Mouse (Mus musculus): ENCODE measurements at regions not wholly inside any gene's neighbourhood (a gene's known extent, or its start where the extent isn't known, plus 50 kb on each side); places are given as distances from the start of the nearest gene placed in this dataset.

DNA sequence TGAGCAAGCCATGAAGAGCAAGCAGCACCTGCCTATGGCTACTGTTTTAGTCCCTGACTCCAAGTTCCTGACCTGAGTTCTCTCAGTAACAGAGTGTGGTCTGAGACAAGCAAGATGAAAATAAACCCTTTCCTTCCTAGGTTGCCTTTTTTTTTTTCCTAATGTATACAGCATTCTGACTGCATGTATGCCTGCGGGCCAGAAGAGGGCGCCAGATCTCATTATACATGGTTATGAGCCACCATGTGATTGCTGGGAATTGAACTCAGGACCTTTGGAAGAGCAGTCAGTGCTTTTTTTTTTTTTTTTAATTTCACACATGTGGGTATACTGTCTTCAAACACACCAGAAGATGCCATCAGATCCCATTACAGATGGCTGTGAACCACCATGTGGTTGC is 69.3 kb upstream of the Usp24 start:
- DNase-seq = peak; percentile 45

DNA sequence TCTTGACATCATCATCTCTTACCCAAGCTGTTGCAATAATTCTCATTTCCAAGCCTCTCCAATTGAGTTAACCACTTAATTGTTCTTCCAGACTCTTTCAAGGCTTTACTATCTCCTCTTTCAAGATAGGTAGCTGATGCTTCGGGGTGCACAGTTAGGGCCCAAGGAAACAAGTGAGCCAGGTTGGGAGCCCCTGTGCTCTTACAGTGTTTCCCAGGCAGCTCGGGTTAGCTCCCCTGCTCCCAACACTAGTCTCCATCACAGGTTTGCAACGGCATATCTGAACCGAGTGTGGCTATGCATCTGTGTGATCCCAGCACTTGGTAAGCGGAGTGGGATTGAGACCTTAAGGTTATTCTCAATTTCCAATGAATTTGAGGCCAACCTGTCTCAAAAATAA is 68.6 kb upstream of the Usp24 start:
- no peak for DNase-seq

DNA sequence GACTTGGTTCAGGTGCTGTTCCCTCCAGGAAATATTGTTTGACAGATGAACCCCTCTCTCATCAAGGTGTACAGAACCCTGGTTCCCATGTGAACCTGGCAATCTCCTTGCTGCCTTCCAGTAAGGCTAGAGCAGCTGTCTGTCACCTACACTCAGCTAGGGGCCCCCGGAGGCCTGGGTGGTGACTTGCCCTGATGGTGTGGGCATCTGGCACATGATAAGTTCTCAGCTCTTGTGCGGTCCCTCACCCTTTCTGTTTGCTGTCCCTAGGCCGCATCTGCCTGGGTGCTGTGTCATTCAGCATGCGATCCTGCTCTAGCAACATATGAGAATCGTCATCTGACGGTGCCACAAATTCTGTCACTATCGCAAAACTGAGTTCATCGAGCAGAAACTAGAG is 67.7 kb upstream of the Usp24 start:
- no peak for DNase-seq

DNA sequence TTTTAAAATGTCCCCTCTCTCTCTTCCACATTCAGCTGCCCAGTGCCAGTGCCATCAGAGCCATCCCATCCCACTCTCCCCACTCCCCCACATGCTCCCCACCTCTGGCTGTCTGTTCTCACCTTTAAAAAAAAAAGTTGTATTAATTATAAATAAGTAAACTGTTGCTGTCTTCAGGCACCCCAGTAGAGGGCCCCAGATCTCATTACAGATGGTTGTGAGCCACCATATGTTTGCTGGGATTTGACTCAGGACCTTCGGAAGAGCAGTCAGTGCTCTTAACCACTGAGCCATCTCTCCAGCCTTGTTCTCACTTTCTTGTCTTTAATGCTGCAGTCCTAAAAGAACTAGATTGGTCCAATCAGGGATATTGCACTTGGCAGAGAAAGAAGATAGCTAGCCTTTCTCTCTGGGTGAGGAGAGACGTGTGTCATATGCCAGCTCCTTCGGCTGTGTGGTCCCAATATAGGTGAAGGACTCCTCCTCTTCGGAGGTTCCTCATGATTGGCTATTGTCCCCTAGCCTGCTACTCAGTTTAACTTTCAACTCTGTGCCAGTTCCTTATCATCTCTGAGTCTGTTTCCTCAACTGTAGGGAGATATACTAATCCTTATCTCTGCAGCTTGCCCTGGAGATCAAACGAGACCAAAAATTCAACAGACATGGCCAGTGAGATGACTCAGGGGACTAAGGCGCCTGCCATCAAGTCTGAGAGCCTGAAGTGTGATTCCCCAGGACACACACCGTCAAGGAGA is 66.8 kb upstream of the Usp24 start:
- DNase-seq = no peak

DNA sequence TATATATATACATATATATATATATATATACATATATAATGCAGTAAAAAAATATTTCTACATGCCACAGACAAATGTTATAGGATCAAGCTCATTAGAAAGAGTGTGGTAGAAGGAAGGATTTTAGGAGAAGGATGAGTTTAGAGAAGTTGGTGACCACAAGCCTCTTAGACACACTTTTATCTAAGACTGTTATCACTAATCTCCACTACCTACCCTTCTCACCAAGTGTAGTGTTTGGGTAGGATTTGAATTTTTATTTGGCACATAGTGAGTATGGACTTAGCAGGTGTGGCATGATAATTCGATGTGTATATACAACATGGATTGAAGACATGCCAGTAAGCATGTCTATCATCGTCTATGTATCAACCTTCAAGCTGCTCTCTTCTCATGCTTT is 66.0 kb upstream of the Usp24 start:
- no peak for DNase-seq

DNA sequence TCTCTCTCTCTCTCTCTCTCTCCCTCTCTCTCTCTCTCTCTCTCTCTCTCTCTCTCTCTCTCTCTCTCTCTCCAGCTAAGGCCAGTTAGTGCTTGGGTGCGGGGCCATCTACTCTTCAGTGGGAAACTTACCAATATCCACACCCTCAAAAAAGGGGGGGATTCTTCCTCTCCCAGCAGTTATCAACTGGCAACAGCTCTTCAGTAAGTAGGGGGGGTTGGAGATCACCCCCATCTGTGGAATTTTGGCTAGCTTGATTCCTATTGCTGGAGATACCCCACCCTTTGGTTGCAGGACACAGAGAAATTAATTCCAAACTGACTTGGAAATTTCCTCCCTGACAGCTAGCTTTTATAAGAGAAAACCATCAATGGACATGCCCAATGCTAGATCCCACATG is 64.6 kb upstream of the Usp24 start:
- DNase-seq = no peak

DNA sequence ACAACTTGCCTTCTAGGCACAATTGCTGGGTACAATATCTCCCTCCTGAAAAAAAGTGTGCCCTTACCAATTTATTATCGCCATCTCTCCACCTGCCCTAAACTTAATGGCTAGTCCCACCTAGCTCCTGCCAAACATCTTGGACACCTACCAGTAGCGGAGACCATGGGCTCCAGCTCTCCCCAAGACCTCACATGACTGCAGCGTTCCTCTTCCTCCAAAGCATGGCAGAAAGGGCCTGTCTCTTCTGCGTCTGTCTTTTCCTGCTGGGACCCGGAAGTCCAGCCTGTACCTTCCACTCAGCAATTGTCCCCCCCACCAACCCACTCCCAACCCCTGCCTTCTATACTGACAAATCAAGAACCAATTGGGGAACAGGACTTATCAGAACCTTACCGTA is 63.1 kb upstream of the Usp24 start:
- no peak for DNase-seq

DNA sequence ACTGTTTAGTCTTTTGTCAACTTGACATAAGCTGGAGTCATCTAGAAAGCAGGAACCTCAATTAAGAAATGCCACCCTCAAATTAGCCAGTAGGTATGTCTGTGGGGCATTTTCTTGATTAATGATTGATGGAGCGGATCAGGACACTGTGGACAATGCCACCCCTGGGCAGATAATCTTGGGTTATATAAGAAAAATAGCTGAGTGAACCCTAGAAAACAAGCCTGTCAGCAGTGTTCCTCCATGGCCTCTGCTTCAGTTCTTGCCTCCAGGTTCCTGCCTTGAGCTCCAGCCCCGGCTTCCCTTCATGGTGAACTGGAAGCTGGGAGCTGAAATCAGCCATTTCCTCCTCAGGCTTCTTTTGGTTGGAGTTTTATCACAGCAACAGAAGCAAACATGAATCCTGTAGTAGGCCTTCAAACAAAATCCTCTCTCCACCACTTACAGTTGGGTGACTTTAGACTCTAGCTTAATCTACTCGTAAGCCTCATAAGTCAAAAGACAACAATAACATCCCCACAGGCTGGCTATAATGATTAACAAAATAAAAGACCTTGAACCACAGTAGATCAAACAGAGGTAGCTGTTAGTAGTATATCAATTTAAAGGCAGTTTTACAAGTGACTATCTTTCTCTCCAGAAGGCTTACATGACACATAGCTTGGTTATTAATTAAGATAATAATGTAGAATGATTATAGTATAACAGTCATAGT is 61.1 kb upstream of the Usp24 start:
- DNase-seq = no peak

DNA sequence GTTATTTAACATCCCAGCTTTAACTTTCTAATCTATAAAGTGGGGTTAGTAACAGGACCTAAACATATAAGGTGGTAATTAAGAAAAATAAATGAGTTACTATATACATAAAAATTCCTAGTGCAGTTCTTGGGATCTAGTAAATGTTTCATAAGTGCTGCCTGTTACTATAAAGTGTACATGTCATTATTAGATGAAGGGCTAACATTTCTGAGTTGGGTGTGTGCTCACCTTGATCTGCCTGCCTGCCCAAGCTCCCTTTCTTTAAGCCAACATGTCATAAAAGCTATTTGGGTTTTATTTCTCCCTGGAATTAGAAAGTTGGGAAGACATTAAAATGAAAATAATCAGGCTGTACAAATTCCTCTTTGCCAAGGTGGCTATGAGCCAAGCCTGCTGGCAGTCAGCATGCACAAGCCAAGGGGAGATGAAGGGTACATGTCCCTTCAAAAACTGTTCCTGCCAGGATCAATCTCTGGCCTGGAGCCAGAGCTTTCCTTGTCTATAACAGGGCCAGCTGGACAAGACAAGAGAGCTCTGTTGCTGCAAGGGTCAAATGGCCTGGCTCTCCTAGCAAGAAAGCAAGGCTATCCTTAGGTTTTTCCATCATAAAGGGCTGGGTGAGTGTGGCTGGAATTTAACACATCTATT is 59.9 kb upstream of the Usp24 start:
- no peak for DNase-seq

DNA sequence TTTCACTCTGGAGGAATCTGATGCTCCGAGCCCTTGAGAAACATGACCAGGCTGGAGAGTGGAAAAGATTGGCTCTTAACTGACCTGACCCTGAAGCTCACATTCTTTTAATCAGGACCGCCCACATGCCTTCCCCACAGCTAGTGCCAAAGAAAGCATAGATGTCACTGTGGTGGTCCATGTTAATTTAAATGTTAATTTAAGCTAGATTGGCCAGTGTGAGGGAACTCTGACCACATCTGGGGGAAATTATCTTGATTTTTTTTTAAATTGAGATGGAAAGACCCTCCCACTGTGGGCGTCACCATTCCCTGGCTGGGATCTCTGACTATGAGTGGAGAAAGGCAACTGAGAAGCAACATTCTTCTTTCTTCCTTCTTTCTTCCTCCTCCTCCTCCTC is 54.6 kb upstream of the Usp24 start:
- no peak for DNase-seq

DNA sequence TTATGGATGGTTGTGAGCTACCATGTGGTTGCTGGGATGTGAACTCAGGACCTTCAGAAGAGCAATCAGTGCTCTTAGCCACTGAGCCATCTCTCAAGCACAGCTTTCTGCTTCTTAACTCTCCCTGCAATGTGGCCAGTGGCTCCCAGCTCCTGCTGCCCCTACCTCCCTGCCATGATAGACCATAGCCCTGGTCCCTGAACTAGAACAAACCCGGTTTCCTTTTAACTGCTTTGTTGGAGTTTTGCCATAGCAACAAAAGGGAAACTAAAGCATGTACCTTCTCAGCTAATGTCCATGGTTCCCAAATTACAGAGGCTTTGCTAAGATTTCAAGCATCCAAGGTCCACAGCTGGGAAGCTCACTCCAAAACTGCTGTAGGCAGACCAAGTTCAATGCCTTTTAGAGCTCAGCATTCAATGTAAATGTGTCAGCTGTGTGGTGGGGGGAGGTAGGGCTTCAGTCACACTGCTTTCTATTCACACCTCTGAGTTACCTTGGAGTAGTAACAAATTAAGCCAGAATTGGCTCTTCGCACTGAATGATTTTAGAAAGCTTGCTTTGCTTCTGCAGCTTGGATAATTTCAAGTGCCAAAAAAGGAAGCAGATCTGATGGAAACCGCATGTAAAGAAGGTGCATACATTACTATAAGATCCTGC is 54.0 kb upstream of the Usp24 start:
- no peak for DNase-seq

DNA sequence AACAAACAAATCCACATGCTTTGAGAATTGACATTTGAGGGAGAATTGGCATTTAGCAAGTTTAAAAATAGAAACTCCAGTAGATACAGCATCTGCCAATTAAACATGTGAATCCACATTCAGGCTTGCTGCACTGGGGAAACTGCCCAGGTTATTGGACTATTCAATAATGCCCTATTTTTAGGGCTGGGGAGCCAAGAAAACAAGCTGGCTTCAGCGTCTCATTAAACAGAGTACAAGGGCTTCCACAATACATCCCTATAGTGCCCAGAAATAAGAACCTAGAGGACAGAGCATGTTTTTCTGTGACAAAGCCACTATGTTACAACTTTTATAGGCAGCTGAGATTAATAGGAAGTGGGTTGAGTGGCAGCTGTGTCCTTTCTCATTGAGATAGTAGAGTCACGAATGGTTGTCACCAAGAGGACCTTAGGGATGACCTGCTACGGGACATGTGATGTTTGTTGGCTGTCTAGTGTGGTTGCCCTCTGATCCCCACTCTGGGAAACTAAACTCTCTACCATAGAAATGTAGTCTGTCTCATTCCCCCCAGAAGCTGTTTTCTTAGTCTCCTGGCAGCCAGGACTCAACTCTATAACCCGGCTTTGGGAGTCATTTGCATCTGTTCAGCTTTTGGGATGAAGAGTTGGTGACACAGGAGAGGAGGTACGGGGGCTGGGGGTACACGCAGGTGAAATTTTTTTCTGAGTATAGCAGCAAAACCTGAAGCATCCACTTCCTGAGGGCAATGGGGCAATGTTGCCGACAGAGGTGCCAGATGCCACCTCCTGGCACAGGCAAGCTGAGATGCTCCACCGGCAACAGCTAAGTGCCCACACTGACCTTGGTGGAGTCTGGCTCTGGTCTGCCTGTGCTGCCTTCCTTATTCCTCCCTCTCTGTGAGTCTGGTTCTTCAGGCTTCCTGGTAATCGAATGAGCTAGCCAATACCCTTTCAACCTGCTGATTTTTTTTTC is 53.0 kb upstream of the Usp24 start:
- no peak for DNase-seq
